20 mouse cellular contexts compared by ENCODE assay signal in the genomic region with DNA sequence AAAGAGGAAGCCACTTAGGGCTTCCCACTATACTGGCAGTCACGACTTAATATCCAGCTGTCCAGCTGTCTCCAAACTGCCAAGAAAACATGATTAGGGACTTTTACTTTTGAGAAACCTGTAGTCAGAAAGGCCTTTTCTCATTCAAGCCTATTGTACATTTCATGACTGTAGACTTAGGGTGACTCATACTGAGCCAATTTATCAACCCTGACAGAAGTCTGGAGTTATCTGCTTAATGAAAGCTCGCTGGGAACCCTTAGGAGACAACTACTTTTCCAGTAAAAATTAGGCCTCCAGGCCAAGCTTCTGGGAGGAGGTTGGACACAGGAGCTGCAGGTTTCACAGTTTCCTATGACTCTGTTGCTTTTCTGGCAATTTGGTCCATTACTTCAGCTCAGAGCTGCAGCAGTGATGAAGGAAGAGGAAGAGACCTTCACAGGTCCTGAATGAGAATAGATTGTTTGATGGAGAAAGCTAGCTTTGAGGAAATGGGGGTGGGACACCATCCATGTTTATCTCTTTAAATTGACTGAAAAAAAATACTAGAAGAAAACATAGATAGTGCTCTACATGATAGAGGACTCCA.
DNase-seq lines count a peak whose midpoint lies in the region; ATAC-seq lines count a peak whose summit lies in the region.
"Had no signal": no experiment of that assay in that cellular context is flagged by ENCODE, and none has a peak within 500 bp of the region (broad histone marks: within the 10 kb centered on the region; RNA-seq: fewer than 3 reads in every experiment).

No protein-coding gene starts in this region.

- 40% methylated on average over 2 of the region's 2 CpGs for WGBS in lung, embryonic 16.5 days

- DNase-seq in adrenal gland, adult 2 months = peak; percentile 55
- DNase-seq in adrenal gland, postnatal 25 days = no peak
- DNase-seq in lung, adult 18-20 months = no peak
- DNase-seq in brain, adult 2 months (ENCODE audit: low read depth, low spot score) = peak; percentile 21
- DNase-seq in kidney, postnatal 4 days = no peak
- DNase-seq in kidney, postnatal 14 days = no peak
- no peak for DNase-seq in spleen, postnatal 10 days (ENCODE audit: low spot score in 2 of 2)
- DNase-seq: cerebellum, adult 2 months; forebrain, postnatal 0 days; kidney, adult 18-20 months; kidney, postnatal 25 days; layer of hippocampus, adult 9-11 months; retina, postnatal 1 day; right cerebral cortex, postnatal 4 days had no signal

- no peak overlapping the region for H3K4me3 ChIP-seq in lung, embryonic 16.5 days (ENCODE audit: low read length)
- H3K4me3 ChIP-seq: embryonic facial prominence, embryonic 12.5 days; limb, embryonic 12.5 days; midbrain, embryonic 15.5 days had no signal

- peaks cover 12% of the 10 kb centered on the region for H3K4me1 ChIP-seq in lung, embryonic 16.5 days (replicated peaks; ENCODE audit: control insufficient read depth, insufficient read depth, low read length)
- H3K4me1 ChIP-seq: embryonic facial prominence, embryonic 12.5 days; limb, embryonic 12.5 days; midbrain, embryonic 15.5 days had no signal

- no peak overlapping the region for H3K4me2 ChIP-seq in lung, embryonic 16.5 days (ENCODE audit: low read depth, low read length)
- H3K4me2 ChIP-seq: embryonic facial prominence, embryonic 12.5 days; limb, embryonic 12.5 days; midbrain, embryonic 15.5 days had no signal

- peak overlapping the region; percentile 54 for H3K27ac ChIP-seq in lung, embryonic 16.5 days (ENCODE audit: low read length)
- H3K27ac ChIP-seq: embryonic facial prominence, embryonic 12.5 days; limb, embryonic 12.5 days; liver, embryonic 14.5 days; midbrain, embryonic 15.5 days had no signal

- H3K27me3 ChIP-seq in lung, embryonic 16.5 days (ENCODE audit: control insufficient read depth, insufficient read depth, low read depth, low read length) = no peaks in the 10 kb centered on the region
- H3K27me3 ChIP-seq: embryonic facial prominence, embryonic 12.5 days; limb, embryonic 12.5 days; midbrain, embryonic 15.5 days had no signal

- ATAC-seq in lung, embryonic 16.5 days (ENCODE audit: low read depth) = no peak
- ATAC-seq: forebrain, postnatal 0 days; hindbrain, embryonic 16.5 days; midbrain, embryonic 15.5 days had no signal

- H3K9ac ChIP-seq in lung, embryonic 16.5 days (ENCODE audit: low read length) = no peak overlapping the region
- H3K9ac ChIP-seq: embryonic facial prominence, embryonic 12.5 days; forebrain, postnatal 0 days; limb, embryonic 12.5 days; liver, embryonic 14.5 days; midbrain, embryonic 15.5 days had no signal

- H3K36me3 ChIP-seq in lung, embryonic 16.5 days (ENCODE audit: control insufficient read depth, insufficient read depth, low read length) = 0 out of 2 replicates have a peak, but pooled peaks cover 2% of the 10 kb centered on the region
- H3K36me3 ChIP-seq: embryonic facial prominence, embryonic 12.5 days; limb, embryonic 12.5 days; midbrain, embryonic 15.5 days had no signal

- H3K9me3 ChIP-seq in lung, embryonic 16.5 days (ENCODE audit: control insufficient read depth, low read length) = no peaks in the 10 kb centered on the region
- H3K9me3 ChIP-seq: embryonic facial prominence, embryonic 12.5 days; limb, embryonic 12.5 days; midbrain, embryonic 15.5 days had no signal

Comparison
In these comparisons a context has a peak if more than half of its experiments do, and no peak if none do; other contexts are left out.
1. DNase-seq: peak in adrenal gland, adult 2 months (single experiment) and brain, adult 2 months (single experiment); none in adrenal gland, postnatal 25 days (single experiment), lung, adult 18-20 months (0 of 2), kidney, postnatal 4 days (0 of 2), kidney, postnatal 14 days (single experiment) and spleen, postnatal 10 days (0 of 2).